Mouse (Mus musculus) kidney, embryonic 14.5 days (tissue): ENCODE data around the gene Dnah7c. TPM values are rescaled to one million over a fixed set of nuclear protein-coding genes. Genes with fewer than 3 reads are reported as not detected.
"Not testable (repeated sequence)": the region's sequence is repeated elsewhere in the genome, so short reads cannot be mapped to it uniquely, and the experiment has no call there.

Source experiments
- ATAC-seq: fragments of 200-750 bp; cut with Nextera tagmentation; 2 replicates; pipeline ENCODE4 v1.8.0; 2017; ENCODE audit warnings: moderate number of reproducible peaks, mild to moderate bottlenecking, moderate TSS enrichment, moderate library complexity; ENCODE audit not compliant: low FRiP score, low TSS enrichment
- H3K27ac ChIP-seq: fragments of 300-500 bp; sonication (generic); 2 replicates; pipeline ENCODE4 v1.5.1; 2014; ENCODE audit warnings: low read depth, mild to moderate bottlenecking, low read length, moderate library complexity, mixed read lengths
- H3K27me3 ChIP-seq: fragments of 300-500 bp; sonication (generic); 2 replicates; pipeline ENCODE4 v1.6.1; 2014; ENCODE audit warnings: mild to moderate bottlenecking, low read length; ENCODE audit not compliant: control insufficient read depth, insufficient read depth
- H3K36me3 ChIP-seq: fragments of 300-500 bp; sonication (generic); 2 replicates; pipeline ENCODE4 v1.6.1; 2014; ENCODE audit warnings: low read length, mixed read lengths; ENCODE audit not compliant: control insufficient read depth, insufficient read depth
- H3K4me1 ChIP-seq: fragments of 300-500 bp; sonication (generic); 2 replicates; pipeline ENCODE4 v1.6.1; 2014; ENCODE audit warnings: low read length, mixed read lengths; ENCODE audit not compliant: control insufficient read depth, insufficient read depth
- H3K4me2 ChIP-seq: fragments of 300-500 bp; sonication (generic); replicated peaks from 2 replicates; pipeline ENCODE4 v1.6.1; 2014; ENCODE audit warnings: low read depth, mild to moderate bottlenecking, low read length
- H3K4me3 ChIP-seq: fragments of 300-500 bp; sonication (generic); 2 replicates; pipeline ENCODE4 v1.5.1; 2014; ENCODE audit warnings: mild to moderate bottlenecking, low read length
- H3K9ac ChIP-seq: fragments of 300-500 bp; sonication (generic); 2 replicates; pipeline ENCODE4 v1.6.1; 2014; ENCODE audit warnings: low read depth, mild to moderate bottlenecking, low read length, moderate library complexity
- H3K9me3 ChIP-seq: fragments of 300-500 bp; sonication (generic); 2 replicates; pipeline ENCODE4 v1.6.1; 2016; ENCODE audit warnings: low read length; ENCODE audit not compliant: control insufficient read depth
- WGBS: fragments of 180-500 bp; shearing (Covaris S2); extraction: QIAGEN DNeasy Blood & Tissue Kit; methylation state at CpG from one replicate; pipeline ENCODE4 v1.1.7; 2014; 5-methylcytosine and 5-hydroxymethylcytosine counted together
- polyA plus RNA-seq: library from polyadenylated mRNA; unstranded; fragments of >200 nt; fragmentation: Nextera tagmentation; extraction: Ambion mirVana; gene quantifications from 2 replicates; pipeline ENCODE4 v1.2.1, GENCODE M21; 2014

Gene Dnah7c
- polyA plus RNA-seq, 1 experiment from 2014 or later: 0.11 TPM

DNA sequence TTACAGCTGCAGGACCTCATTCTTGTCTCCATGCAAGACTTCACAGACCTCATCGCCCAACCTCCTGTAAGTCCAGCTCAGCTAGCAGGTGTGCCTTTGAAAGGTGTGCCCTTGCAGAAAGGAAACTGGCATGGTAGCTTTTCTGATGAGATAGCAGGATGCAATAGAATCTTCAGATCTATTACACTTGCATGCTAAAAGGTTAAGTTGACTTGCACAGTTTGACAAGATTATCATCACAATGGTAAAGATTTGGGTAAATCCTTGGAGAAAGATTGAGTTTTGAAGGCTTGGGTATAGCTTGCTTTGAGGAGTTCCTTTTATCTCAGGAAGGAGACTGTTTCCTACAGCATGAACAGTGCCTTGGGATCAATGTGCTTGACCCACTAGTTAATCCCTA, 89.3 kb downstream of the Dnah7c start:
- not testable (repeated sequence) for H3K36me3 ChIP-seq, H3K27me3 ChIP-seq, ATAC-seq, H3K4me2 ChIP-seq, H3K4me3 ChIP-seq, H3K9ac ChIP-seq, H3K27ac ChIP-seq, H3K9me3 ChIP-seq, H3K4me1 ChIP-seq
- WGBS: 77% methylated on average over 1 of the region's 1 CpGs

DNA sequence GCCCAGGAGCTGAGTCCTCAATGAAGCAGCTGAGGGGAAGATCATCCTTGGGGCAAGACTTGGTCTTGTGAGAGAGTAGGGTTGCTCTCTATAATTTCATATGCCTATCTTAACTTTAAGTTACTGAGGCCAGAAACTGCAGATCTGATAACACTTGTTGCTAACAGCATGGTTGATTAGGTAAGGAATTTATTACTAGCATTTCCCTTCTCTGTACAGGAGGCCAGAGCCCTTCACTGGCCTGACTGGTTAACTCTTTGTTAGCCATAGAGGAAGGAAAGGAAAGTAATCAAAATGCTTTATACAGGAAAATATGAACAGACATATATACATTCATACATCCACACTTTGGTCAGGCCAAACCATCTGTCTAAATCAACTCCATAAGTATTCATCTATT, 95.6 kb downstream of the Dnah7c start:
- no peak overlapping the region for H3K4me3 ChIP-seq
- H3K4me1 ChIP-seq: no peaks in the 10 kb centered on the region
- no peaks in the 10 kb centered on the region for H3K27me3 ChIP-seq
- H3K27ac ChIP-seq: no peak overlapping the region
- no peaks in the 10 kb centered on the region for H3K36me3 ChIP-seq
- no peaks in the 10 kb centered on the region for H3K9me3 ChIP-seq
- no peak overlapping the region for H3K9ac ChIP-seq
- ATAC-seq: no peak
- no peak overlapping the region for H3K4me2 ChIP-seq

DNA sequence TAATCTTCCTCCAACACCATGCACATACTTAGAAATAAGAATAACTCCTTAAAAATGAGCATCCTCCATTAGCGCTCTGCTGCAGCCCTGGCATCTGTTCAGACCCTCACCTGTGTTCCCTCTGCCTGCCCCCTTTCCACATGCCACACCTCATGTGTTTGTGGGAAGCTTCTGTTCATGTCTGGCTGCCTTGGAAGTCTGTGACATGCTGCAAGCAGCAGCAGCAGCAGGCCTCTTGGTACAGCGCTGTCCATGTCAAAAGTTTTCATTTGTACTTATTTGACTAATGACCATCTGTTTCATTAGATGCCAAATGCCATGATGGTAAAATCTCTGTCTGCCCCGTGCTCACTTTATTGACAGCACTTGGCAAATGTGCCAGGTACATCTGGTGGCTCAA, 101.1 kb downstream of the Dnah7c start:
- not testable (repeated sequence) for H3K4me1 ChIP-seq, H3K9me3 ChIP-seq, H3K27ac ChIP-seq, ATAC-seq, H3K4me3 ChIP-seq, H3K9ac ChIP-seq, H3K27me3 ChIP-seq, H3K36me3 ChIP-seq, H3K4me2 ChIP-seq
- WGBS: 56% methylated on average over 3 of the region's 3 CpGs

DNA sequence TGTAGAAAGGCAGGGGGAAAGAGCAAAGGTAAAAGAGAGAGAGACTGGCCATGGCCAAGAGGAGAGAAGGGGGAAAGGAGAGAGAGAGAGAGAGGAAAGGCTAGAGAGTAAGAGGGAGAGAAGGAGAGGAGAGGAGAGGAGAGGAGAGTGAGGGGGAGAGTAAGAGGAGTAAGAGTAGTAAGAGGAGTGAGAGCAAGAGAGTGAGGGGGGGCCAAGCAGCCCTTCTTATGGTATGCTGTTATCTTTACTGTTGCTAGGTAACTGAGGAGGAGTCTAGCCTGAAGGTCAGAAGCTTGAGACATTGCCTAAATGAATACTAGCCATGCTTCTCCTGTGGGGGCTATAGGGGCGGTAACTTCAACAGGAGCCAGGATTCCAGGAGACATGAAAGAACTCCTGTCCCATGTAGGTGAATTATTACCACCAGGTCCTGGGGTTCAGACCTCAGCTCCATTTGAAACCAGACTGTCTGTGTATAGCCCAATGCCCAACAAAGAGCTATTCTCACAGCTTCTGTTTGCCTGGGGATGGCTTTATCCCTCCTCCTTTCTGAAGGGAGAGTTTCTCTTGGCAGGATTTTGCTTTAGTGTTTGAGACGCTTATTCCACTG, 119.5 kb downstream of the Dnah7c start:
- H3K9me3 ChIP-seq: no peaks in the 10 kb centered on the region
- no peak overlapping the region for H3K27ac ChIP-seq
- ATAC-seq: peak; percentile 81; the same call in 1 of the 2 replicates
- 39% methylated on average over 2 of the region's 2 CpGs for WGBS
- no peaks in the 10 kb centered on the region for H3K27me3 ChIP-seq
- H3K4me1 ChIP-seq: no peaks in the 10 kb centered on the region
- no peak overlapping the region for H3K4me2 ChIP-seq
- H3K36me3 ChIP-seq: no peaks in the 10 kb centered on the region
- H3K9ac ChIP-seq: no peak overlapping the region
- H3K4me3 ChIP-seq: no peak overlapping the region

DNA sequence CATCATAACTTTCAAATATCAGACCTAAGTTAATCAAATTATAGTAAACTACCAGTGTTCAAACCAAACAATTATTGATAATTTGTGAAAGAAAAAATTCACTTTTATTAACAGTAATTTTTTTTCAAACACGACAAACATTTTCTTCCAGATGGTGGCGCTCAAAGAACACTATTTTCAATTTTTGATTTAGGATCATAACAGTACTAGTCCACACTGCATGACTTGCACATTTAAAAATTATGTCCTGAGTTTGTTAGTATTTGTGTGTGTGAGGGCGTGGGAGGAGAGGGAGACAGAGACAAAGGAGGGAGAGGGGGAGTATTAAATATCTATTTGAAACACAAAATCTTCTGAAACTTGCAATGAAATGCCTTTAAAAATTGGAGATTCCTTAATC, 155.0 kb downstream of the Dnah7c start:
- Histone ChIP-seq H3K9ac (no peak overlapping the region), H3K4me2 (no peak overlapping the region), H3K27me3 (no peaks in the 10 kb centered on the region), H3K4me1 (no peaks in the 10 kb centered on the region), H3K4me3 (no peak overlapping the region), H3K9me3 (no peaks in the 10 kb centered on the region), H3K36me3 (no peaks in the 10 kb centered on the region), H3K27ac (no peak overlapping the region)
- ATAC-seq: no peak
- 38% methylated on average over 3 of the region's 3 CpGs for WGBS

DNA sequence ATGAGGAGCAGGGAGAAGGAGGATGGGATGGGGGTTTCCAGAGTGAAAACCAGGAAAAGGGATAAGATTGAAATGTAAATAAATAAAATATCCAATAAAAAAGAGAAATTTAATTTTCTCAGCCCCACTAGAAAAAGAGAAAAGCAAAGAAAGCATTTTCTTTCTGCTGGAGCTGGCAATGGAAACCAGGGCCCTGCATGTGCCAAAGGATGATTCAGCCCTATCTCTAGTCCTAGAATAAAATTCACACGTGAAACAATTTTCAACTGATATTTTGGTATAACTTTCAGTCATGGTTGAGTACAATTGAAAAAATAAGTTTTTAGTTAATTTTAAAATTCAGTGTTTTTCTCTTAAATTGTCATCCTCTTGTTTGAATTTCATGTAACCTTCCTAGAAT, 168.4 kb downstream of the Dnah7c start:
- not testable (repeated sequence) for H3K9me3 ChIP-seq, H3K4me2 ChIP-seq, H3K27ac ChIP-seq, H3K4me3 ChIP-seq, H3K4me1 ChIP-seq, ATAC-seq, H3K27me3 ChIP-seq, H3K9ac ChIP-seq, H3K36me3 ChIP-seq
- 94% methylated on average over 1 of the region's 1 CpGs for WGBS

DNA sequence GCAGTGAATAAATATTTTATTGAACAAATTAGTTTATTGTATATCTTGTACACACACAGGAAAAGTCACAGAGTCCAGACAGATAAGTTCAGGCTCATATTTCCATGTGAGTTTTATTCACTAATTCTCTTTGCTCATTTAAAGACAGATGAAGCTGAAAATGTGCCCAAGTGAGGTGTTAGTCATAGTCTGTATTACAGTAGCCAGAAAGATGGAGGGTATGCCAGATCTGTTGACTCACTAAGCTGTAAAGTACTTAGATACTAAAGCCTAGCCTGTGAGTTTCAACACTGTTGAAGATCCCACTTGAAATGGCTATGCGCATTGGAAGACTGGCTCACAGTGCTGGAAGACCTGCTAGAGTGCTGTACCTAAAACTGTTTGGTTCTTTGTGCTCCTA, 171.0 kb downstream of the Dnah7c start:
- not testable (repeated sequence) for H3K36me3 ChIP-seq, ATAC-seq, H3K9me3 ChIP-seq, H3K4me1 ChIP-seq, H3K27me3 ChIP-seq, H3K9ac ChIP-seq, H3K4me3 ChIP-seq, H3K4me2 ChIP-seq, H3K27ac ChIP-seq
- WGBS: 80% methylated on average over 1 of the region's 1 CpGs

DNA sequence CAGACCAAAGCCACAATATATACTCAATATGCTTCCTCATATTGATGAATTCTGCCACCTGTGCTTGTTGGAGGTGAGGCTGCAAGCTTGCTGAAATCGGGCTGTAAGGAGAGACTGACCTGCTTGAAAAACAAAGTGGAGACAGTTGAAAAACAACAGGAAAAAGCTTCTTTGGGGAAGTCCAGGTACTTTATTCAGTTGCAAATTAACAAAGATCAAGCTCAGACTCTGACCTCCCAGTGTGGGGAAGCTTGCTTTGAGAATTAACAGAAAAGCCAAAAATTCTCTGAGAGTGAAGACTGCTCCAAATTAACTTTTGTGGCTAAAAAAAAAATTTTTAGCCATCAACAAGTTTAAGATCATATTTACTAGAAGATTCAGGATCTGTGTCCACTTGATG, 194.9 kb downstream of the Dnah7c start:
- no peak overlapping the region for H3K27ac ChIP-seq

DNA sequence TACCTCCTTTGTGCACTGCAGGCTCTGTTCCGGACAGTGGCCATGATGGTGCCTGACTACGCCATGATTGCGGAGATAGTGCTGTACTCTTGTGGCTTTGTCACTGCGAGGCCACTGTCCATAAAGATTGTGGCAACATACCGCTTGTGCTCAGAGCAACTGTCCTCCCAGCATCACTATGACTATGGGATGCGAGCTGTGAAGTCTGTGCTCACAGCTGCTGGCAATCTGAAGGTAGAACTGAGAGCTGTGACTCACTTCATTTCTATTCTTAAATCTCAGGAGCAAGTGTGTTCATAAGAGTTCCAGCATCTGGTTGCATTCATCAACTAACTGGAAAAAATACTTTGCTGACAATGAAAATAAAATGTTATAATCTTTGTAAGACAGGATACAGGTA, 200.5 kb downstream of the Dnah7c start:
- not testable (repeated sequence) for H3K4me1 ChIP-seq, H3K4me2 ChIP-seq, H3K27me3 ChIP-seq, H3K36me3 ChIP-seq, H3K4me3 ChIP-seq, H3K27ac ChIP-seq, H3K9ac ChIP-seq, H3K9me3 ChIP-seq, ATAC-seq
- whole genome bisulfite sequencing: 89% methylated on average over 6 of the region's 6 CpGs

More for the DNA sequence above, 194.9 kb downstream of the Dnah7c start:
- Histone ChIP-seq H3K9me3 (no peaks in the 10 kb centered on the region), H3K4me3 (no peak overlapping the region), H3K4me1 (no peaks in the 10 kb centered on the region), H3K27me3 (no peaks in the 10 kb centered on the region), H3K36me3 (no peaks in the 10 kb centered on the region), H3K4me2 (no peak overlapping the region), H3K9ac (no peak overlapping the region)
- no peak for ATAC-seq
- 85% methylated on average over 1 of the region's 1 CpGs for WGBS
